Mouse (Mus musculus) erythroblast, embryonic 14.5 days (primary cell): ENCODE data around the gene Tyro3. TPM values are rescaled to one million over a fixed set of nuclear protein-coding genes. Genes with fewer than 3 reads are reported as not detected.
A peak's percentile ranks its signal among the peaks of the same experiment; 100 is the strongest.

ENCODE experiments used
- H3K27me3 ChIP-seq: 2 replicates; pipeline ENCODE4 v1.6.1; 2012; ENCODE audit warnings: inconsistent platforms; ENCODE audit not compliant: control insufficient read depth
- H3K36me3 ChIP-seq: 2 replicates; pipeline ENCODE4 v1.6.1; 2012; ENCODE audit warnings: mild to moderate bottlenecking, inconsistent platforms; ENCODE audit not compliant: control insufficient read depth
- H3K4me1 ChIP-seq: 2 replicates; pipeline ENCODE4 v1.6.1; 2012; ENCODE audit warnings: inconsistent platforms; ENCODE audit not compliant: control insufficient read depth
- H3K4me3 ChIP-seq: replicated peaks from 2 replicates; pipeline ENCODE3; 2012; ENCODE audit warnings: moderate library complexity, mild to moderate bottlenecking, inconsistent platforms
- H3K9me3 ChIP-seq: 2 replicates; pipeline ENCODE4 v1.6.1; 2012; ENCODE audit warnings: low read length, inconsistent platforms, mixed read lengths; ENCODE audit not compliant: control insufficient read depth
- GATA1 ChIP-seq: IDR thresholded peaks from 2 replicates; pipeline ENCODE4 v1.6.1; 2012; ENCODE audit warnings: low read length, inconsistent platforms, mixed read lengths
- TAL1 ChIP-seq: IDR thresholded peaks from 3 replicates; pipeline ENCODE4 v1.6.1; 2012; ENCODE audit warnings: low read length, inconsistent platforms, mixed read lengths
- polyA plus RNA-seq: library from polyadenylated mRNA; stranded (reverse); fragments of >175 nt; gene quantifications from 2 replicates; pipeline ENCODE4 v1.2.3, GENCODE M21; 2012

Tyro3 gene
- polyA plus RNA-seq, result 0.01 TPM in 1 of 2 replicates, not detected in the other

DNA sequence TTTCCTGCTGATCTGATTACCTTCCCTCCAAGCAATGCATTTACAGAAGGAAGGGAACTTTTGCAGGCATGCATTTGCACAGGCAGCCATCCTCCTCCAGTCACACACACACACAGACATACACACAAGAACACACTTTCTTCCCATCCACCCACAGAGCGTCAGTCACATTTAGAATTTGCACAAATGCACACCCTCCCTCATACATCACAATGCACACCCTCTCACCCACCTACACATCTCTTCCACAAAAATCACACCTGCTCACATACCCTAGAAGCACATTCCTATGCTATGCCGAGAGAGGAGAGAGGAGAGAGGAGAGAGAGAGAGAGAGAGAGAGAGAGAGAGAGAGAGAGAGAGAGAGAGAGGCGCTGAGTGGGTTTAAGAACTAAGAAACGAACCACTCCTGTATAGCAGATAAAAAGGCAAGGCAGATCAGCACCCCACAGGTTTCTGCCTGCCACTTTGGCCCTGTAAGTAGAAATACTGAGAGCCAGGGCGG is at the start of gene Tyro3:
Gene Tyro3 (plus strand): TSS at position 455 of the 505 bp plus-strand sequence.
- peaks cover 78% of the 10 kb centered on the region for H3K27me3 ChIP-seq
- H3K4me1 ChIP-seq, result peaks cover 8% of the 10 kb centered on the region
- H3K4me3 ChIP-seq, result no peak within 1 kb of the TSS
- no peak for TF ChIP-seq TAL1
- TF ChIP-seq GATA1, result no peak
- no peaks in the 10 kb centered on the region; the same call in 1 of the 2 replicates for H3K9me3 ChIP-seq
- H3K36me3 ChIP-seq, result no peaks in the 10 kb centered on the region

DNA sequence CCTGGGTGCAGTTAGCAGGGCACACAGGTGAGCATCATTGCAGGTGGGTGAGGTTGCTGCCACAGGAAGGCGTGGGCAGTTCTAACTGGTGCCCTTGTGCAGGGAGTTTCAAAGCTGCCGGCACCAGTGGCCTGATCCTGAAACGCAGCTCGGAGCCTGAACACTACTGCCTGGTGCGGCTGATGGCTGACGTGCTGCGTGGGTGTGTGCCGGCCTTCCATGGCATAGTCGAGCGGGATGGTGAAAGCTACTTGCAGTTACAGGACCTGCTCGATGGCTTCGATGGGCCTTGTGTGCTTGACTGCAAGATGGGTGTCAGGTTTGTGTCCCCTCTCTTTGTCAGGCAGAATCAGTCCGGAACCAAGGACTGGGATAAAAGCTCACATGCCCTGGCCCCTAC is 48.3 kb upstream of the Tyro3 start:
- no peaks in the 10 kb centered on the region; the same call in 1 of the 2 replicates for H3K36me3 ChIP-seq
- H3K27me3 ChIP-seq, result peaks cover 82% of the 10 kb centered on the region
- H3K4me3 ChIP-seq, result no peak overlapping the region
- H3K9me3 ChIP-seq, result no peaks in the 10 kb centered on the region
- peaks cover 9% of the 10 kb centered on the region for H3K4me1 ChIP-seq
- no peak for TF ChIP-seq TAL1
- no peak for TF ChIP-seq GATA1

DNA sequence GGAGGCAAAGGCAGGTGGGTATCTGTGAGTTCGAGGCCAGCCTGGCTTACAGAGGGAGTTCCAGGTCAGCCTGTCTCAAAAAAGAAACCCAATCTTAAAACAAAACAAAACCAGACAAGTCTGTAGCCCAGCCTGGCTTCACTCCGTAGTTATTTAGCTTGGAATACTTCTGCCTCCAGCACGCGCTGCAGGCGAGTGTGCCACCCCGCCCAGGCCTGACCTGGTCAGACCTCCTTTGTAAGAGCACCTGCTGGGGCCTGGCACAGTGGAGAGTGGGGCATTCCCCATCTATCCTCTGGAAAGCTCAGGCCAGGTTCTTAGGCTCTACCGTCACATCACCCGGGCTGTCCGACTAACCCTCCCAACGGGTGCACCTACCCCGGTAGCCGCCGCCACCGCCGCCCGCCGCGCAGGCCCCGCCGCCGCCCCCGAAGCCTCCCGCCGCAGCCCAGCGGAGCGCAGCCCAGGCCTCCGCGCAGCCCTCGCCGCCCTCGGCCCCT is 39.9 kb upstream of the Tyro3 start:
- no peaks in the 10 kb centered on the region for H3K36me3 ChIP-seq
- H3K9me3 ChIP-seq, result peaks cover 12% of the 10 kb centered on the region; the same call in 1 of the 2 replicates
- H3K4me1 ChIP-seq, result peaks cover 8% of the 10 kb centered on the region
- TF ChIP-seq GATA1, result no peak
- no peak for TF ChIP-seq TAL1
- H3K27me3 ChIP-seq, result peaks cover 95% of the 10 kb centered on the region
- peak overlapping the region; percentile 42 for H3K4me3 ChIP-seq

DNA sequence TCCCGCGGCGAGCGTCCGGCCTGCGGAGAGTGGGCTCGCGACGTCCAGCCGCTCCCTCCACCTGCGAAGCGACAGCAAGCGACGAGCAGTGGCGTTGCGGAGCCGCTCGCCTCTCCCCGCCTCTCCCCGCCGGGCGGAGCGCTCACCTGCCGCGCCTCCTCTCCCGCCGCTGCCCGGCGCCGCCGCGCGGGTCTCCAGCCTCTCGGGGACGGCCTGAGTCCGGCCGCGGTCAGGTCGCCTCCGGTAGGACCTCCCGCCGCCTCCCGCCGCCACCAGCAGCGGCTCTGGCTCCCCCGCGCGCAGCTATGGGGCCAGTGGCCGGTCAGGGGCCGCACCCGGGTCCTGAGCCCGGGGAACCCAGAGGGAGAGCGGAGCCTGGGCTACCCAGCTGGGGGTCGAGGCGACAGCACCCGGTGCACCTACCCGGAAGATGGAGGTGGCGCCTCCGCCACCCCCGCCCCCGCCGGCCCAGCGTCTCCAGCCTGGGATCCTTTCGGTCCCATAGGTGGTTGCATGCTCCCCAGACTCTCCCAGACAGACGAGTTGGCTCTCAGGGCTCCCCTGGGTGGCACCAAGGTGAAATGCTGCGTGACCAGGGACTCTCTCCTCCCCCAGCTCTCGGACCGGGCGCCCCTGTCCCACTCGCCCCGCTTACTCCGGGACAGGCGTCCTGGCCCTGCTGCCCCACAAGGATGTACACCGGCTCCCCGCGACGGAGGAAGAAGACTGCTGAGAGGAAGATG is 39.3 kb upstream of the Tyro3 start:
- H3K27me3 ChIP-seq, result peaks cover 89% of the 10 kb centered on the region

DNA sequence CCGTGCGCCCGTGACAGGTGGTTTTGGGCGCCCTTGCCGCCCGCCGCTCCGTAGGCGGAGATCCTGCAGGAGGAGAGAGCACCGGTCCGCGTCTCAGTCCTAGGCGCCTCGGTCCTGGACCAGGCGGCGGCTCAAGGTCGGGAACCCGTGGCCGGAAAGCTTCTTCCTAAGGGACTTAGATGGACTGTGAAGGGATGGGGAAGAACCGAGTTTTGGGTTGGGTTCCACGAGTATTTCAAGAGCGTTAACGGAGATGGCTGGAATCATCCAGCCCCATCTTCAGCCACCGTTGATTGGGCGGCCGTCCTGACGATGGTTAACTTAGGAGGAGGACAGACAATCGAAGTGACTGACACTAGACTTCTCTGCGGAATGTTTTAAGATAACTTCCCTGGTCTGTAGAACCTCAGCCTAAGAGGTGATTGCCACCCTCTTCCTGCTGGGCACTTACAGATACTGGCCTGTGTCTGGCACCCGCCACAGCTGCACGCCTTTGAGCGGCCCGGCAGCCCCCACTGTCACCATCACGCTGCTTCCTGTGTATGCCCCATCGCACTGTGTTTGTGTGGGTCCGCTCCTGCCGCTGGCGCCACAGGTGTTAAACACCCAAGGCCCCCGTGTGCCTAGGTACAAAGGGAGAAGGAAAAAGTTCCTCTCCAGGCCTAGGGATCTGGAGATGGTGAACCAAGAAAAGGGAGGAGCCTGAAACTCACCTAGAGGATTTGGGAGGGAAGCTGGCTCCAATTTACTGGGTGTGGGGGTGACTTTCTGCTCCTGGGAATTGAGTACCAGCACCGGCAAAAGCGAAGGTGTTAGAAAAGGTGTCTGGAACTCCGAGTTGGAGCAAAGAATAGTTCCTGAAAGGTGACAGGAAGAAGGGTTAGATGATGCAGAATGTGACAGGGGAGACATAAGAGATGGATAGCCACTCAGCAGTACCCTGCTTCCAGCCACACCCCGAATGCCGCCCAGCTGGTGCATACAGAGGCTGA is 38.4 kb upstream of the Tyro3 start:
- peaks cover 80% of the 10 kb centered on the region for H3K27me3 ChIP-seq
- no peak for TF ChIP-seq GATA1
- TF ChIP-seq TAL1, result no peak

More for the DNA sequence above, 39.3 kb upstream of the Tyro3 start:
- Histone ChIP-seq H3K4me1 (peaks cover 8% of the 10 kb centered on the region), H3K36me3 (no peaks in the 10 kb centered on the region), H3K4me3 (peak overlapping the region; percentile 42), H3K9me3 (peaks cover 12% of the 10 kb centered on the region; the same call in 1 of the 2 replicates)
- TF ChIP-seq TAL1 (no peak), GATA1 (no peak)

DNA sequence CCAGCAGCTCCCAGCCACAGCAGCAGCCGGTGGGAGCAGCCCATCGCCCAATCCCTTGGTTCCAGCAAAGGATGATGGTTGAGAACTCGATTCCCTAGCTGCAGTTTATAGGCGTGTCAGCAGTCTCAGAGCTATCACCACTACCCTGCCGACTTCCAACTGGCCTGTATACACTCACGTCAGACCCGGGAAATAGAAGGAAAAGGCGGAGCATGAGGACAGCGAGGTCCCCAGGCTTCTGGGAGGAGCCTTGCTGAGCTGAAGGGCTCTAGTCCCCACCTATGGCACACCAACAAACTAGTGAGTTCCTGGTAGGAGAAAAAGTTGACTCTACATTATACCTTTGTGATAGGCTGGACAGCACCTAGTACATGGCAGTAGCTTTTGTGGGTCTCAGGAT is 37.3 kb upstream of the Tyro3 start, which contains the start of gene Ltk:
Gene Ltk (minus strand): TSS at position 181 of the 400 bp plus-strand sequence.
- no peak for TF ChIP-seq TAL1
- TF ChIP-seq GATA1, result no peak
- peaks cover 15% of the 10 kb centered on the region for H3K36me3 ChIP-seq
- no peak within 1 kb of the TSS for H3K4me3 ChIP-seq
- H3K27me3 ChIP-seq, result peaks cover 69% of the 10 kb centered on the region
- H3K9me3 ChIP-seq, result peaks cover 12% of the 10 kb centered on the region; the same call in 1 of the 2 replicates
- H3K4me1 ChIP-seq, result peaks cover 8% of the 10 kb centered on the region

More for the DNA sequence above, 38.4 kb upstream of the Tyro3 start:
- Histone ChIP-seq H3K4me3 (peak overlapping the region; percentile 42), H3K4me1 (peaks cover 8% of the 10 kb centered on the region), H3K9me3 (peaks cover 12% of the 10 kb centered on the region; the same call in 1 of the 2 replicates), H3K36me3 (peaks cover 7% of the 10 kb centered on the region)

DNA sequence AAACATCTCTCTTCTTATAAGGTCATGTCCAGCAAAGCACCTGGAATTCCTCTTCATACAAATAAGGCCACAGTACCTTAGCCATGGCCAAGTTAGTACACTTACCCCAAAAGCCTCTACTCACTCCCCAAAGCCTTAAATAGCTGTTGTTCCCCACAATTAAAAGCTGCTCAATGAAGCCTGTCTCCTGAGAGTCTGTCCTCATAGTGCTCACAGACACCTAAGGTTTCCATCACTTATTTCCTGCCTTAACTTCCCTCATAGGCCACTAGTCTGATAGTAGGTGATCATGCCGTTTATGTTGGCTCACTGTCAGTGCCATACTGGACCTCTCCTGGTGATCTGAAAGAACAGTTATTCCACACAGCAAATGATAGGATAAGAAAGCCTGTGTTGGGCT is 35.3 kb upstream of the Tyro3 start:
- H3K4me1 ChIP-seq, result peaks cover 8% of the 10 kb centered on the region
- H3K9me3 ChIP-seq, result peaks cover 12% of the 10 kb centered on the region; the same call in 1 of the 2 replicates
- peaks cover 18% of the 10 kb centered on the region for H3K36me3 ChIP-seq
- TF ChIP-seq TAL1, result no peak
- TF ChIP-seq GATA1, result no peak
- H3K4me3 ChIP-seq, result no peak overlapping the region
- H3K27me3 ChIP-seq, result peaks cover 52% of the 10 kb centered on the region

DNA sequence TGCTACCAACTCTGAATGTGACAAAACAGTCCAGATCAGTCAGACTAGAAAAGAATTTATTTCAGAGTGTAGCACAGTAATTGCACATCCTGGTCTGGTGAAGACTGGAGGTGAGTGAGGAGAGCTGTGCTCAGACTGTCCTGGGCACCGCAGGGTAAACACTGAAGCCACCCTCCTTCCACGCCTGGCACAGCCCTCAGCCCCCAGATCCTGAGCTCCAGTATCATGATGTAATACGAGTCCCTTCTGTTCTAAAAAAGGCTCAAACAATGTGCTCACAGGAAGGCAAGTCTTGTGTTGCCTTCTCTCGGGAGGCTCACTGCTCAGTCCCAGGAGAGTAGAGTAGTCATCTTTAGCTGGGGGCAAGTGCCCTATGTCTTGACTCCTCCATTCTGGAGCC is 33.6 kb upstream of the Tyro3 start:
- peaks cover 35% of the 10 kb centered on the region for H3K27me3 ChIP-seq

More for the DNA sequence above, 33.6 kb upstream of the Tyro3 start:
- no peak for TF ChIP-seq GATA1
- TF ChIP-seq TAL1, result no peak
- no peaks in the 10 kb centered on the region; the same call in 1 of the 2 replicates for H3K4me1 ChIP-seq
- peaks cover 4% of the 10 kb centered on the region; the same call in 1 of the 2 replicates for H3K9me3 ChIP-seq
- H3K36me3 ChIP-seq, result peaks cover 28% of the 10 kb centered on the region
- no peak overlapping the region for H3K4me3 ChIP-seq
